Mouse (Mus musculus) lung, postnatal 14 days (tissue): ENCODE measurements at regions not wholly inside any gene's neighbourhood (a gene's known extent, or its start where the extent isn't known, plus 50 kb on each side); places are given as distances from the start of the nearest gene placed in this dataset.
A peak's percentile ranks its signal among the peaks of the same experiment; 100 is the strongest.

Experiments used
- DNase-seq: peaks from one replicate; pipeline ENCODE4 v3.0.0; 2021

DNA sequence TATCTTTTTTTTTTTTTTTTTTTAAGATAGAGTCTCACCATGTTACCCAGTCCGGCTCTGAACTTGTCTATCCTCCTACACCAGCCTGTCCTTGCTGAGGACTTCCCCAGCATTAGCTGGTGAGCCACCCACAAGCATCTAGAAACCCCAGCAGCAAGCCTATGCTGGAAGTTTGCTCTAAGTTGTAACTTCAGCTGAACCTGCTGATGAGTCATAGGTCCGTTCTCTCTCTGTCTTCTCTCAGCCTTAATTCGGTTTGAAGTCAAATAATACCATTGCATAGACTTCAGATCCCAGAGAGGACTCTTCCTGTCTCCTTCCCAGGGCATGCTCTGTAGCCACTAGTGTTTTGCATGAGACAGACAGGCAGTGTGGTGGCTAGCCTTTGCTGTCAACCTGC lies 68.3 kb upstream of the Myrip start:
- no peak for DNase-seq

- peak; percentile 4 for DNase-seq
Measured at GRCm38 (mm10) chr9:120235054-120235453, 66.3 kb upstream of the Myrip start.

- no peak for DNase-seq
Measured at GRCm38 (mm10) chr9:120245444-120245843, 55.9 kb upstream of the Myrip start.

- DNase-seq, result no peak
Measured at GRCm38 (mm10) chr9:120248728-120249127, 52.6 kb upstream of the Myrip start.
